9 mouse cellular contexts compared by ENCODE assay signal in genomic region chr12:108367909-108368308, GRCm38 (mm10). TPM values are rescaled to one million over a fixed set of nuclear protein-coding genes. Genes with fewer than 3 reads are reported as not detected.
A peak's percentile ranks its signal among the peaks of the same experiment; 100 is the strongest.
DNase-seq lines count a peak whose midpoint lies in the region.
"Had no signal": no experiment of that assay in that cellular context is flagged by ENCODE, and none has a peak within 500 bp of the region (broad histone marks: within the 10 kb centered on the region; RNA-seq: fewer than 3 reads in every experiment).

No protein-coding gene starts in this region.

- DNase-seq in cerebellum, adult 11-12 months = peak; percentile 68
- DNase-seq in cerebellum, postnatal 4 days (ENCODE audit: low spot score in 2 of 2) = no peak
- DNase-seq in left cerebral cortex, postnatal 4 days = peak; percentile 58
- DNase-seq in left cerebral cortex, adult 8-10 months (ENCODE audit: low spot score in 2 of 2) = no peak
- DNase-seq in kidney, postnatal 36 days = peak; percentile 64 to 68
- no peak for DNase-seq in ovary, adult 18-20 months (ENCODE audit: low spot score)
- no peak for DNase-seq in ovary, postnatal 10 days (ENCODE audit: low spot score)
- DNase-seq in left cerebral cortex, adult 9 months (ENCODE audit: low spot score in 2 of 2) = no peak

- intact Hi-C loops in left cerebral cortex, postnatal 4 days (cut with DNase I) = no loop called here

RNA-seq across cellular contexts. Expression of gene Eml1, which starts 2.8 kb away (rescaled TPM):
- total RNA-seq in left cerebral cortex, postnatal 4 days (2021) = 10 to 100 TPM; 93.3 to 99.0 TPM
- 10 to 100 TPM; 60.1 to 66.2 (median 60.8) TPM for total RNA-seq in left cerebral cortex, adult 8-10 months (2022)

RNA-seq across cellular contexts. Expression of gene Cyp46a1, which starts 33.7 kb away (rescaled TPM):
- total RNA-seq in left cerebral cortex, postnatal 4 days (2021) = 10 to 100 TPM; 65.7 to 78.6 TPM
- total RNA-seq in left cerebral cortex, adult 8-10 months (2022) = 100 to 1,000 TPM; 254 to 259 (median 256) TPM
- total RNA-seq: megakaryocyte, adult 5-6 weeks had no signal

Comparison
In these comparisons a context has a peak if more than half of its experiments do, and no peak if none do; other contexts are left out.
1. DNase-seq: peak in cerebellum, adult 11-12 months (single experiment), left cerebral cortex, postnatal 4 days (single experiment) and kidney, postnatal 36 days (2 of 2); none in cerebellum, postnatal 4 days (0 of 2), left cerebral cortex, adult 8-10 months (0 of 2), ovary, adult 18-20 months (single experiment), ovary, postnatal 10 days (single experiment) and left cerebral cortex, adult 9 months (0 of 2).